Mouse (Mus musculus): ENCODE measurements around the gene Nol12.

- TF ChIP-seq CTCF (IDR thresholded peaks at IDR 0.05; ENCODE audit: extremely low read depth, insufficient read depth, low read length) (no peak), POLR2A (IDR thresholded peaks at IDR 0.05; ENCODE audit: extremely low read depth, insufficient read depth, low read length) (no peak)
Measured at GRCm38 (mm10) chr15:78978875-78979274, 44.1 kb downstream of the Nol12 start.

All from cortical plate, adult 2 months (tissue).